Mouse (Mus musculus): ENCODE measurements around the gene Pdk2. TPM values are rescaled to one million over a fixed set of nuclear protein-coding genes. Genes with fewer than 3 reads are reported as not detected.

Pdk2 gene
- polyA plus RNA-seq (2016; fragmentation: Nextera tagmentation; extraction: Ambion mirVana) = 17.3 and 19.4 TPM in 2 replicates

- ATAC-seq (ENCODE audit: low FRiP score) = peak; percentile 98
- Histone ChIP-seq H3K27me3 (peaks cover 8% of the 10 kb centered on the region; the same call in 1 of the 2 replicates), H3K27ac (peak within 1 kb of the TSS; percentile 61), H3K4me2 (peak within 1 kb of the TSS; percentile 89), H3K36me3 (replicated peaks) (no peaks in the 10 kb centered on the region), H3K4me3 (replicated peaks) (peak within 1 kb of the TSS; percentile 70), H3K4me1 (peaks cover 20% of the 10 kb centered on the region), H3K9ac (peak within 1 kb of the TSS; percentile 64), H3K9me3 (no peaks in the 10 kb centered on the region)
- 0% methylated on average over 41 of the region's 41 CpGs for WGBS
These were observed at the start of gene Pdk2 for GRCm38 (mm10) chr11:95041139-95041609. Gene Pdk2, minus strand, starts transcription at chr11:95041354.

- Histone ChIP-seq H3K4me1 (no peaks in the 10 kb centered on the region), H3K27me3 (no peaks in the 10 kb centered on the region), H3K4me3 (replicated peaks) (no peak overlapping the region), H3K27ac (no peak overlapping the region), H3K36me3 (replicated peaks) (no peaks in the 10 kb centered on the region), H3K9ac (no peak overlapping the region), H3K4me2 (no peak overlapping the region), H3K9me3 (no peaks in the 10 kb centered on the region)
- 76% methylated on average over 16 of the region's 16 CpGs for WGBS
- ATAC-seq (ENCODE audit: low FRiP score) = no peak
These were observed 48.0 kb upstream of the Pdk2 start for GRCm38 (mm10) chr11:95088857-95089779.

- Histone ChIP-seq H3K9ac (no peak overlapping the region), H3K4me2 (no peak overlapping the region), H3K36me3 (replicated peaks) (no peaks in the 10 kb centered on the region), H3K27ac (no peak overlapping the region), H3K4me3 (replicated peaks) (no peak overlapping the region), H3K9me3 (no peaks in the 10 kb centered on the region), H3K4me1 (no peaks in the 10 kb centered on the region), H3K27me3 (no peaks in the 10 kb centered on the region)
- WGBS = 61% methylated on average over 7 of the region's 7 CpGs
- no peak for ATAC-seq (ENCODE audit: low FRiP score)
These were observed 47.1 kb upstream of the Pdk2 start for GRCm38 (mm10) chr11:95088286-95088685.

GRCm38 (mm10) chr11:95087301-95088228 is 46.4 kb upstream of the Pdk2 start:
- H3K9ac ChIP-seq = no peak overlapping the region
- no peak overlapping the region for H3K27ac ChIP-seq
- H3K27me3 ChIP-seq = no peaks in the 10 kb centered on the region
- no peaks in the 10 kb centered on the region for H3K9me3 ChIP-seq
- ATAC-seq (ENCODE audit: low FRiP score) = no peak
- WGBS = 72% methylated on average over 17 of the region's 17 CpGs
- H3K4me3 ChIP-seq (replicated peaks) = no peak overlapping the region
- no peaks in the 10 kb centered on the region for H3K4me1 ChIP-seq
- H3K4me2 ChIP-seq = no peak overlapping the region
- no peaks in the 10 kb centered on the region for H3K36me3 ChIP-seq (replicated peaks)

DNA sequence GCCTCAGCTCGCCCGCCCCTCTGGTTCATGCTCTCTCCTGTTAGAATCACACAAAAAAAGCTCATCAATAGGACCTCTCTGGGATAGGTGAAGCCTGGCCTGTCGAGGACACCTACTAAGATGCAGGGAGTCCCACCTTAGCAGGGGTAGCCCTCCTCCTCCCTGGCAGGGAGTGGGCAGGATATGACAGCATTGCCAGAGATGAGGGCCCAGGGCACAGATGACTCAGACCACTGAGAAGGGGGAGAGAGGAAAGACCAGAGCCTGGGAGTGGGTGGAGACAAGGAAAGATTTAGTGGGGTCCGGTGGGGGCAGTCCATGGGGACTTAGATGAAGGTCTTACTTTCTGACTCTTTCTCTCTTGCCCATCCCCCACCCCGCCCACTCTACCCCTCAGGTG is 45.1 kb upstream of the Pdk2 start:
- ATAC-seq (ENCODE audit: low FRiP score) = no peak
- Histone ChIP-seq H3K4me3 (replicated peaks) (no peak overlapping the region), H3K36me3 (replicated peaks) (no peaks in the 10 kb centered on the region), H3K9me3 (no peaks in the 10 kb centered on the region), H3K4me2 (no peak overlapping the region), H3K27me3 (0 out of 2 replicates have a peak, but pooled peaks cover 4% of the 10 kb centered on the region), H3K9ac (no peak overlapping the region), H3K4me1 (no peaks in the 10 kb centered on the region), H3K27ac (no peak overlapping the region)
- 53% methylated on average over 5 of the region's 5 CpGs for WGBS

DNA sequence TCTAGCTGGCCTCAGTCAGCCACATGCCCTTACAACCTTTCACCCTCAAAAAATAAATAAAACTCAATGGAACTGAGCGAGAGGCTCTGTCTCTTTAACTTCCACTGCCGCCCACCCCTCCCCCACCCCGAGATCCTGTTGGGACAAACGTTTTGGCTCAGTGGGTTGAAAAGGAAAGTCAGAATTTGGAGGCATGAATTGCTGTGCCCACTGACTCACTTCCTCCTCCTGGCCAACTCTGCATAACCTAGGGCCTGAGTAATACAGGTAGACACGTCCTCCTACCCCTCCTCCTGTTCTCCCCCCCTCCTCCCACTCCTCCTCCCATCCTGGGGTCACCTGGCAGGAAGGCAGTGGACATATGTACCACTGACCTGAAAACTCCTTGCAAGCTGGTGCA is 44.6 kb upstream of the Pdk2 start:
- 19% methylated on average over 5 of the region's 5 CpGs for whole genome bisulfite sequencing
- no peak overlapping the region for H3K27ac ChIP-seq

DNA sequence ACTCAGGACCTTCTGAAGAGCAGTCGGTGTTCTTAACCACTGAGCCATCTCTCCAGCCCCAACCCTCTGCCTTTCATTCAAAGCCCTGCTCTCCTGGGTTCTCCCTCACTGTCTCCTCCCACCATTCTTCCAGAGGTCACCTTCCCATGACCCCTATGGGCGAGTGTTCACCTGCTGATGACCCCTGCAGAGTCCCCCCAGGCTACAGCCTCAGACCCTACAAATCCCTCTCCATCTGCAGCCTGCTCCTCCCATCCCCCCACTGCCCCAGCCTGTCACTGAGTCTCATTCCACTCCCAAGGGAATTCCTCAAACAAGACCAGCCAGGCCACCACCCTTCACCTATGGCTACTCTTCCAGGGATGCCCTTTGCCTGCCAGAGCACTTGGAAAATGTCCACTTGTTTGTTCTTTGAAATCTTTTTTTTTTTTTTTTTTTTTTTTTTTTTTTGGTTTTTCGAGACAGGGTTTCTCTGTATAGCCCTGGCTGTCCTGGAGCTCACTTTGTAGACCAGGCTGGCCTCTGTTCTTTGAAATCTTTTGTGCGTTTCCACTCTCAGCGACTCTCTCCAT is 43.7 kb upstream of the Pdk2 start:
- Histone ChIP-seq H3K4me3 (replicated peaks) (no peak overlapping the region), H3K27me3 (peaks cover 8% of the 10 kb centered on the region; the same call in 1 of the 2 replicates), H3K27ac (no peak overlapping the region), H3K4me1 (no peaks in the 10 kb centered on the region), H3K9ac (no peak overlapping the region), H3K9me3 (no peaks in the 10 kb centered on the region), H3K36me3 (replicated peaks) (no peaks in the 10 kb centered on the region), H3K4me2 (no peak overlapping the region)
- WGBS = 38% methylated on average over 5 of the region's 5 CpGs
- no peak for ATAC-seq (ENCODE audit: low FRiP score)

More for the DNA sequence above, 44.6 kb upstream of the Pdk2 start:
- H3K9me3 ChIP-seq = no peaks in the 10 kb centered on the region
- no peaks in the 10 kb centered on the region for H3K4me1 ChIP-seq
- no peak for ATAC-seq (ENCODE audit: low FRiP score)
- H3K27me3 ChIP-seq = 0 out of 2 replicates have a peak, but pooled peaks cover 4% of the 10 kb centered on the region
- no peaks in the 10 kb centered on the region for H3K36me3 ChIP-seq (replicated peaks)
- no peak overlapping the region for H3K4me2 ChIP-seq
- H3K4me3 ChIP-seq (replicated peaks) = no peak overlapping the region
- no peak overlapping the region for H3K9ac ChIP-seq

GRCm38 (mm10) chr11:95084175-95084574 is 43.0 kb upstream of the Pdk2 start:
- no peak overlapping the region for H3K4me3 ChIP-seq (replicated peaks)
- H3K27me3 ChIP-seq = peaks cover 15% of the 10 kb centered on the region
- WGBS = 21% methylated on average over 4 of the region's 4 CpGs
- H3K4me1 ChIP-seq = no peaks in the 10 kb centered on the region
- H3K4me2 ChIP-seq = no peak overlapping the region
- no peak overlapping the region for H3K9ac ChIP-seq
- no peaks in the 10 kb centered on the region for H3K9me3 ChIP-seq
- ATAC-seq (ENCODE audit: low FRiP score) = no peak
- H3K36me3 ChIP-seq (replicated peaks) = no peaks in the 10 kb centered on the region
- H3K27ac ChIP-seq = no peak overlapping the region

- Histone ChIP-seq H3K36me3 (replicated peaks) (no peaks in the 10 kb centered on the region), H3K4me3 (replicated peaks) (no peak overlapping the region), H3K9ac (no peak overlapping the region), H3K4me1 (no peaks in the 10 kb centered on the region), H3K27ac (no peak overlapping the region), H3K9me3 (no peaks in the 10 kb centered on the region), H3K4me2 (no peak overlapping the region), H3K27me3 (peaks cover 27% of the 10 kb centered on the region)
- ATAC-seq (ENCODE audit: low FRiP score) = no peak
- WGBS = 95% methylated on average over 7 of the region's 7 CpGs
These were observed 41.7 kb upstream of the Pdk2 start for GRCm38 (mm10) chr11:95082896-95083295.

DNA sequence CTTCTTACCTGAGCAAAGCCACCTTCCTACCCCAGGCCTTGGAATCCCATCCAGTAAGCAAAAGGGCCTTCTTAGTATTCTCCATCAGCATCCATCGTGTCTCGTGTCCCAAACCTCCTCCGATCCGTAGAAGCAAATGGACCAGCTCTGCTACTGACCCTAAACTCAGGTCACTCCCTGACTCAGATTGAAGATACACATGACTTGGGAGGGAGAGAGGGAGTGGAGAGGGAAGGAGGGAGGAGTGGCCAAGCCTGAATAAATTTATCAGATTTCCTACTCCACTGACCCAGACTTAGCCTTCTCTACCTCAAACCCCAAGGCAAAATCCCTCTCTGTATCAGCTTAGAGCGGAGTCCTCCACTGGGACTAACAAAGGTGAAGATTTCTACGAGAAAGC is 39.6 kb upstream of the Pdk2 start:
- H3K4me1 ChIP-seq = peaks cover 12% of the 10 kb centered on the region
- 83% methylated on average over 6 of the region's 6 CpGs for WGBS
- no peak overlapping the region for H3K4me2 ChIP-seq
- no peak for ATAC-seq (ENCODE audit: low FRiP score)
- no peak overlapping the region for H3K27ac ChIP-seq
- H3K36me3 ChIP-seq (replicated peaks) = no peaks in the 10 kb centered on the region
- H3K9me3 ChIP-seq = no peaks in the 10 kb centered on the region
- no peak overlapping the region for H3K4me3 ChIP-seq (replicated peaks)
- H3K9ac ChIP-seq = no peak overlapping the region
- H3K27me3 ChIP-seq = peaks cover 47% of the 10 kb centered on the region

DNA sequence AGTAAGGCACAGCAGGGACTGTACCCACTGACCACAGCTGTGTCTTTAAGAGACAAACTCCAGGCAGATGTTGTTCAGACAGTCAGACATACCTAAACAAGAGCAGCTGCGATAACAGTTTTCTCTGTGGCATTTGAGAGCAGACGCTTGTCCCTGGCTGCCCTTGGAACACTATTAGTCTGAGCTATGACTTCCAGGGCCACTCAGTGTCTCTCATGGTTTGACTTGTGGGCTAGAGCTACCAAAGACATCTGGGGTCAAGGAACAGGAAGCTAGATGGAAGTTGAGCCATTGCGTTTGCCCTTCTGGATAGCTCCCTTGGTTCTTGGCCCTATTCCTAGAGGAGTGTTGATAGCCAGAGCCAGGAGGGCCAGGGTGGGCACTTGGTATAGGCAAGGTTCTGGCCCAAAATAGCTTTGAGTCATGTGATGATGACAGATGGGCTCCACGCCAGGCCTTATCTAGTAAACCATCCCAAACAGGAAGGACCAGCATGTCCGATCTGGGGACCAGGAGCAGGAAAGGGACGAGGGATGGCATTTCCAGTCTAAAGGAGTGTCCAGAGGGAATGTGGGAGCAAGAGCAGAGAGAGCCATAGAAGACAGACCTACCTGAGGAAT is 38.2 kb upstream of the Pdk2 start:
- H3K4me1 ChIP-seq = peaks cover 19% of the 10 kb centered on the region
- no peaks in the 10 kb centered on the region for H3K36me3 ChIP-seq (replicated peaks)
- H3K4me3 ChIP-seq (replicated peaks) = no peak overlapping the region
- H3K27ac ChIP-seq = no peak overlapping the region
- no peak overlapping the region for H3K9ac ChIP-seq
- WGBS = 83% methylated on average over 6 of the region's 6 CpGs
- H3K9me3 ChIP-seq = no peaks in the 10 kb centered on the region
- ATAC-seq (ENCODE audit: low FRiP score) = no peak
- peaks cover 62% of the 10 kb centered on the region for H3K27me3 ChIP-seq
- no peak overlapping the region for H3K4me2 ChIP-seq
